Comparison of ENCODE assay signal across 15 mouse cellular contexts in the genomic region with DNA sequence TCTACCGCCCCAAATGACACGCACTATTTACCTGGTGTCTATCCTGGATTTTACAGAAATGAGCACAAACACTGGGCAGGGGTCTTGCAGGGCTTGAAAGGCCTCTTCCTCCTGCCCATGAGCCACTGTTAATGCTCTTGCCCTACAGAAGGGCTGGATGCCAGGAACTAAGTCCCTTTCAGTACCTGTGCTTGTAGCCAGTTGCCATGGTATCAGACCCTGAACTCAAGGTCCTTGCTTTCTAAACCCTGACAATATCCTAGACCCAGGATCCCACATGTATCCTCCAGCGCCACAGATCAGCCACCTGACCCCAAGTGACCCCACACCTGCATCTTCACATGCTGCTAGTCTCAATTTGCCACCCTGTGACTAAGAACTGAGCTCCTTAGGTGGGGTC. TPM values are rescaled to one million over a fixed set of nuclear protein-coding genes. Genes with fewer than 3 reads are reported as not detected.
DNase-seq lines count a peak whose midpoint lies in the region; ATAC-seq lines count a peak whose summit lies in the region.
"Had no signal": no experiment of that assay in that cellular context is flagged by ENCODE, and none has a peak within 500 bp of the region (broad histone marks: within the 10 kb centered on the region; RNA-seq: fewer than 3 reads in every experiment).

No protein-coding gene starts in this region.

- DNase-seq in kidney, adult 11 months: peak; percentile 29
- no peak for DNase-seq in kidney, adult 18-20 months
- no peak for DNase-seq in cerebellum, postnatal 25 days
- DNase-seq: adrenal gland, adult 2 months; cerebellum, adult 8-10 months; gastrocnemius, postnatal 36 days; left cerebral cortex, postnatal 4 days had no signal

- H3K36me3 ChIP-seq in forebrain, embryonic 13.5 days (ENCODE audit: poor library complexity, severe bottlenecking): no peaks in the 10 kb centered on the region
- H3K36me3 ChIP-seq in forebrain, embryonic 16.5 days (ENCODE audit: control insufficient read depth, insufficient read depth): no peaks in the 10 kb centered on the region
- no peaks in the 10 kb centered on the region for H3K36me3 ChIP-seq in midbrain, embryonic 13.5 days
- H3K36me3 ChIP-seq in midbrain, embryonic 16.5 days (ENCODE audit: control insufficient read depth, insufficient read depth, low read length): no peaks in the 10 kb centered on the region
- H3K36me3 ChIP-seq: embryonic facial prominence, embryonic 10.5 days; forebrain, embryonic 12.5 days; hindbrain, embryonic 10.5 days had no signal

- no peak overlapping the region for H3K27ac ChIP-seq in forebrain, embryonic 13.5 days
- H3K27ac ChIP-seq in forebrain, embryonic 16.5 days (ENCODE audit: low read length): no peak overlapping the region
- no peak overlapping the region for H3K27ac ChIP-seq in midbrain, embryonic 13.5 days
- no peak overlapping the region for H3K27ac ChIP-seq in midbrain, embryonic 16.5 days (ENCODE audit: low read length)
- H3K27ac ChIP-seq: embryonic facial prominence, embryonic 10.5 days; forebrain, embryonic 12.5 days; hindbrain, embryonic 10.5 days had no signal

- peaks cover 6% of the 10 kb centered on the region; the same call in 1 of the 2 replicates for H3K27me3 ChIP-seq in forebrain, embryonic 13.5 days
- H3K27me3 ChIP-seq in forebrain, embryonic 16.5 days (replicated peaks; ENCODE audit: control insufficient read depth, insufficient read depth, low read length): no peaks in the 10 kb centered on the region
- H3K27me3 ChIP-seq in midbrain, embryonic 13.5 days: no peaks in the 10 kb centered on the region
- no peaks in the 10 kb centered on the region for H3K27me3 ChIP-seq in midbrain, embryonic 16.5 days (ENCODE audit: control insufficient read depth, insufficient read depth, low read depth, low read length)

- H3K9me3 ChIP-seq in forebrain, embryonic 13.5 days (replicated peaks): no peaks in the 10 kb centered on the region
- H3K9me3 ChIP-seq in forebrain, embryonic 16.5 days (ENCODE audit: control insufficient read depth, low read length): no peaks in the 10 kb centered on the region
- no peaks in the 10 kb centered on the region for H3K9me3 ChIP-seq in midbrain, embryonic 13.5 days
- H3K9me3 ChIP-seq in midbrain, embryonic 16.5 days (replicated peaks; ENCODE audit: control insufficient read depth, low read length, poor library complexity, severe bottlenecking): no peaks in the 10 kb centered on the region
- H3K9me3 ChIP-seq: embryonic facial prominence, embryonic 10.5 days; forebrain, embryonic 12.5 days; hindbrain, embryonic 10.5 days had no signal

- ATAC-seq in forebrain, embryonic 13.5 days: 0 out of 2 replicates have a peak, but pooled peaks have one; percentile 23
- ATAC-seq in forebrain, embryonic 16.5 days: no peak
- ATAC-seq in midbrain, embryonic 13.5 days: 0 out of 2 replicates have a peak, but pooled peaks have one; percentile 24
- ATAC-seq in midbrain, embryonic 16.5 days: no peak
- ATAC-seq in cerebellum, adult (ENCODE audit: insufficient number of reproducible peaks, low FRiP score, low TSS enrichment): no peak

- H3K4me1 ChIP-seq in forebrain, embryonic 13.5 days: 0 out of 2 replicates have a peak, but pooled peaks cover 3% of the 10 kb centered on the region
- no peaks in the 10 kb centered on the region for H3K4me1 ChIP-seq in forebrain, embryonic 16.5 days (replicated peaks; ENCODE audit: control insufficient read depth, insufficient read depth, low read length)
- H3K4me1 ChIP-seq in midbrain, embryonic 13.5 days (replicated peaks): no peaks in the 10 kb centered on the region
- no peaks in the 10 kb centered on the region for H3K4me1 ChIP-seq in midbrain, embryonic 16.5 days (ENCODE audit: control insufficient read depth, insufficient read depth, low read length)
- H3K4me1 ChIP-seq: embryonic facial prominence, embryonic 10.5 days; forebrain, embryonic 12.5 days had no signal

- no peak overlapping the region for H3K4me3 ChIP-seq in forebrain, embryonic 13.5 days
- H3K4me3 ChIP-seq in forebrain, embryonic 16.5 days (replicated peaks; ENCODE audit: low read length): no peak overlapping the region
- no peak overlapping the region for H3K4me3 ChIP-seq in midbrain, embryonic 13.5 days (replicated peaks)
- H3K4me3 ChIP-seq in midbrain, embryonic 16.5 days (ENCODE audit: low read depth, low read length): no peak overlapping the region
- H3K4me3 ChIP-seq: embryonic facial prominence, embryonic 10.5 days; forebrain, embryonic 12.5 days; hindbrain, embryonic 10.5 days had no signal

- H3K9ac ChIP-seq in forebrain, embryonic 13.5 days: no peak overlapping the region
- no peak overlapping the region for H3K9ac ChIP-seq in forebrain, embryonic 16.5 days (replicated peaks; ENCODE audit: low read depth, low read length)
- no peak overlapping the region for H3K9ac ChIP-seq in midbrain, embryonic 13.5 days (replicated peaks)
- no peak overlapping the region for H3K9ac ChIP-seq in midbrain, embryonic 16.5 days (ENCODE audit: low read depth, low read length)
- H3K9ac ChIP-seq: forebrain, embryonic 12.5 days had no signal

- H3K4me2 ChIP-seq in forebrain, embryonic 13.5 days: no peak overlapping the region
- H3K4me2 ChIP-seq in forebrain, embryonic 16.5 days (ENCODE audit: low read length): no peak overlapping the region
- no peak overlapping the region for H3K4me2 ChIP-seq in midbrain, embryonic 13.5 days (replicated peaks)
- H3K4me2 ChIP-seq in midbrain, embryonic 16.5 days (ENCODE audit: low read length): no peak overlapping the region
- H3K4me2 ChIP-seq: forebrain, embryonic 12.5 days had no signal

- 82% methylated on average over 3 of the region's 3 CpGs for WGBS in forebrain, embryonic 13.5 days
- WGBS in forebrain, embryonic 16.5 days: 87% methylated on average over 3 of the region's 3 CpGs
- WGBS in midbrain, embryonic 13.5 days: 81% methylated on average over 3 of the region's 3 CpGs
- 82% methylated on average over 3 of the region's 3 CpGs for WGBS in midbrain, embryonic 16.5 days

RNA-seq across cellular contexts. Expression of gene 2610301B20Rik, which starts 39.1 kb away (rescaled TPM):
- polyA plus RNA-seq in forebrain, embryonic 13.5 days (2015; fragmentation: Nextera tagmentation; extraction: Ambion mirVana): 40.4 and 47.1 TPM in 2 replicates
- 45.7 and 47.6 TPM in 2 replicates for polyA plus RNA-seq in forebrain, embryonic 16.5 days (2015; fragmentation: Nextera tagmentation; extraction: Ambion mirVana)
- polyA plus RNA-seq in midbrain, embryonic 13.5 days (2015; fragmentation: Nextera tagmentation; extraction: Ambion mirVana): 49.7 and 51.4 TPM in 2 replicates
- polyA plus RNA-seq in midbrain, embryonic 16.5 days (2015; fragmentation: Nextera tagmentation; extraction: Ambion mirVana): 49.2 and 51.9 TPM in 2 replicates

Comparison
In these comparisons a context has a peak if more than half of its experiments do, and no peak if none do; other contexts are left out.
1. ATAC-seq: peak in forebrain, embryonic 13.5 days (single experiment) and midbrain, embryonic 13.5 days (single experiment); none in forebrain, embryonic 16.5 days (single experiment), midbrain, embryonic 16.5 days (single experiment) and cerebellum, adult (single experiment).